Mouse (Mus musculus) embryonic fibroblast, embryonic 13.5 days (primary cell): ENCODE measurements around the gene Olfr763. TPM values are rescaled to one million over a fixed set of nuclear protein-coding genes. Genes with fewer than 3 reads are reported as not detected.
"Not testable (repeated sequence)": the region's sequence is repeated elsewhere in the genome, so short reads cannot be mapped to it uniquely, and the experiment has no call there.

Experiments used
- H3K27ac ChIP-seq: 2 replicates; pipeline ENCODE4 v1.5.1; 2012; ENCODE audit warnings: low read length, control low read depth, inconsistent platforms; ENCODE audit not compliant: insufficient read depth
- H3K4me1 ChIP-seq: 2 replicates; pipeline ENCODE4 v1.6.1; 2011; ENCODE audit warnings: low read length; ENCODE audit not compliant: control insufficient read depth, insufficient read depth
- H3K4me3 ChIP-seq: 2 replicates; pipeline ENCODE4 v1.5.1; 2011; ENCODE audit warnings: mild to moderate bottlenecking, control low read depth, low read length; ENCODE audit not compliant: insufficient read depth
- CTCF ChIP-seq: IDR thresholded peaks from 2 replicates; pipeline ENCODE4 v1.5.1; 2011; ENCODE audit warnings: mild to moderate bottlenecking, control low read depth, low read length, moderate library complexity, borderline replicate concordance; ENCODE audit not compliant: insufficient read depth
- POLR2A ChIP-seq: IDR thresholded peaks from 2 replicates; pipeline ENCODE4 v1.6.1; 2011; ENCODE audit warnings: low read depth, mild to moderate bottlenecking, control low read depth, low read length, moderate library complexity
- polyA plus RNA-seq: library from polyadenylated mRNA; stranded (reverse); fragments of >200 nt; gene quantifications from 2 replicates; pipeline ENCODE4 v1.2.4, GENCODE M21; 2011; ENCODE audit warnings: low read depth; ENCODE audit not compliant: missing spikeins, insufficient read length

The Olfr763 gene
- not detected in 2 replicates for polyA plus RNA-seq

- no peaks in the 10 kb centered on the region for H3K4me1 ChIP-seq
- H3K4me3 ChIP-seq, result no peak within 1 kb of the TSS
- H3K27ac ChIP-seq, result no peak within 1 kb of the TSS
- TF ChIP-seq POLR2A (no peak), CTCF (no peak)
Observed at GRCm38 (mm10) chr10:129010288-129010841, at the start of gene Olfr763. Olfr763 (plus strand) TSS chr10:129010791.

- Histone ChIP-seq H3K4me3 (no peak overlapping the region), H3K27ac (no peak overlapping the region), H3K4me1 (peaks cover 11% of the 10 kb centered on the region)
- TF ChIP-seq CTCF (no peak), POLR2A (no peak)
Observed at GRCm38 (mm10) chr10:128964961-128965360, 45.6 kb upstream of the Olfr763 start.

GRCm38 (mm10) chr10:128965871-128966270 lies 44.7 kb upstream of the Olfr763 start:
- peaks cover 11% of the 10 kb centered on the region for H3K4me1 ChIP-seq
- TF ChIP-seq CTCF, result no peak
- no peak for TF ChIP-seq POLR2A
- no peak overlapping the region for H3K4me3 ChIP-seq
- H3K27ac ChIP-seq, result no peak overlapping the region

DNA sequence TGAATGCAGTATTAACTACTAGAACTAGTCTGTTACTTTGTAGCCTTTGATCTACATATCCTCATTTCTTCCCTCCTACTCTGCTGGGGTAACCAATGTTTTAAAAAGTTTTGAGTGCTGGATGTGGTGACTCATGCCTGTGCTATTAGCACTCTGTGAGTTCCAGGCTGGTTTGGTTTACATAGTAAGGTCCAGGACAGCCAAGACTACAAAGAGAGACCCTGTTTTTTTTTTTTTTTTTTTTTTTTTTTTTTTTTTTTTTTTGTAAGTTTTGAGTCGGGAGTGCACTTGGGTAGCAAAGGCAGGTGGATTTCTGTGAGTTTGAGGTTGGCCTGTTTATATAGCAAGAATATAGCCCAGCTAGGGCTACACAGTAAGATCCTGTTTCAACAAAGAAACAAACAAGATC lies 42.2 kb upstream of the Olfr763 start:
- H3K4me1 ChIP-seq, result peaks cover 11% of the 10 kb centered on the region
- no peak overlapping the region for H3K27ac ChIP-seq
- TF ChIP-seq POLR2A, result no peak
- no peak for TF ChIP-seq CTCF
- no peak overlapping the region for H3K4me3 ChIP-seq

DNA sequence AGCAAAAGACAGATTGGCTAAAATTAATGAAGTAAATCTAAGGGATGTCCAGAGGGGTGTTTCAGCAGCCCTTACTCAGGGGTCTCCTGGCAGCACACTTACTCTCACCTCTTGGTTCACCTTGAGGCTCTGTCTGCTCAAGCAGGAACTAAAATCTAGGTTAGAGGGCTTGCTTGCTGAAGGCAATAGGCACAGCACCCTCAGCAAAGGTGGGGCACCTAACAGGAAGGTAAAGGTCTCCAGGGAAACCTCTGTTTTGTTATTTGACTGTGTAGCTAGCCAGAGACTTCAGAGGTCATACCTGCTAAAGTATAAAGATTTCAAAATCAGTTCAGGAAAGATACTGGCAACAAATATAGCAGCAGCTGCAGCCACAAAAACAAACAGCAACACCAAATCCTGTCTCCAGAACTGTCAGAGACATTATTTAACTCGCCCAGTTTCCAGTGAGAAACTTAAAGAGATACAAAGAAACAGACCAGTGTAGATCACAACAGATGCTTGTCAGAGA lies 39.8 kb upstream of the Olfr763 start:
- TF ChIP-seq CTCF, result no peak
- no peak for TF ChIP-seq POLR2A
- peaks cover 11% of the 10 kb centered on the region for H3K4me1 ChIP-seq
- H3K4me3 ChIP-seq, result no peak overlapping the region
- H3K27ac ChIP-seq, result no peak overlapping the region

- TF ChIP-seq CTCF, result no peak
- TF ChIP-seq POLR2A, result no peak
- Histone ChIP-seq H3K4me3 (no peak overlapping the region), H3K4me1 (peaks cover 8% of the 10 kb centered on the region), H3K27ac (no peak overlapping the region)
Observed at GRCm38 (mm10) chr10:128972841-128973240, 37.8 kb upstream of the Olfr763 start.

DNA sequence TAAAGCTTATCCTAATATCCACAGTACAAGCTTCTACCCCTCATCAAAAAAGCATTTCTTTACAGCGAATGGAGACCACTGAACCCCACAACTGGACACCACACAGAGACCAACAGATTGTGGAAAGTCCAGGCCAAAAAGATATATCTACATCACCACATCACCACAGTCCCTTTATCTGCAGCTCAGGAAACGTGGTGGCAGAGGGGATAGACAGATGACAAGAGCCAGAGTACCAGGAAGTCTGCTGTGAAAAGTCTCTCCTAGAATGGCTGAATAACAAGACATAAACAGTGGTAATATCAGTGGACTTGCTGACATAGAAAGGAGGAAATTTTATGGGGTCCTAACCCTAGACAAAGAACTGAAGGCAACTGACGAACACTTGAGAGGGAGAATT lies 34.2 kb upstream of the Olfr763 start:
- no peak for TF ChIP-seq POLR2A
- no peak for TF ChIP-seq CTCF
- H3K27ac ChIP-seq, result no peak overlapping the region
- H3K4me1 ChIP-seq, result no peaks in the 10 kb centered on the region; the same call in 1 of the 2 replicates
- no peak overlapping the region for H3K4me3 ChIP-seq

DNA sequence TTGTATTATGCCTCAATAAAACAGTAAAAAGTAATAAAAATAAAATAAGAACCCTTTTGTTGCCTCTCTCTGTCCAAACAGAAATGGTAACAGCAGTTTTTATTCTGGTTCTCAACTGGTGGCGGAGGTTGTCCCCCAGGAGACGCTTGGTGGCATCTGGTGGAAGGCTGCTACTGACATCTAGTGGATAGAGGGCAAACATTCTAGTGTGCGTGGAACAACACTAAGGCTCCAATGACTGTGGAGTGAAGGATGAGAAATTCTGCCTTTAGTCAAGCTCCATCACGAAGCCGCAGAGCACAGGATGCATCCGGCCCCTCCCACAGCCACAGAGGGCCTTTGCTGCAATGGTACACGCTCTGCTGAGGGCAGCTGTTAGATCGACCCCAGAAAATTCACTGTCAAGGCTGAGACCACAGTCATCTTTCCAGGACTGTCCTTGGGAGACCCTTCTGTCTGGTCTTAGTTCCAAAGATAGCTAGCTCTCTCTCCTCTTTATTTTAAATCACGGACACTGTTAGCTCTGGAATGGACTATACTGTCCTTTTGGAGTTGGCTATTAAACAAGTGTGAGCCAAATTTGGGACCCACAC lies 33.0 kb upstream of the Olfr763 start:
- TF ChIP-seq CTCF (peak; percentile 75; the same call in 1 of the 2 replicates), POLR2A (no peak)
- Histone ChIP-seq H3K4me3 (no peak overlapping the region), H3K27ac (no peak overlapping the region), H3K4me1 (no peaks in the 10 kb centered on the region; the same call in 1 of the 2 replicates)

DNA sequence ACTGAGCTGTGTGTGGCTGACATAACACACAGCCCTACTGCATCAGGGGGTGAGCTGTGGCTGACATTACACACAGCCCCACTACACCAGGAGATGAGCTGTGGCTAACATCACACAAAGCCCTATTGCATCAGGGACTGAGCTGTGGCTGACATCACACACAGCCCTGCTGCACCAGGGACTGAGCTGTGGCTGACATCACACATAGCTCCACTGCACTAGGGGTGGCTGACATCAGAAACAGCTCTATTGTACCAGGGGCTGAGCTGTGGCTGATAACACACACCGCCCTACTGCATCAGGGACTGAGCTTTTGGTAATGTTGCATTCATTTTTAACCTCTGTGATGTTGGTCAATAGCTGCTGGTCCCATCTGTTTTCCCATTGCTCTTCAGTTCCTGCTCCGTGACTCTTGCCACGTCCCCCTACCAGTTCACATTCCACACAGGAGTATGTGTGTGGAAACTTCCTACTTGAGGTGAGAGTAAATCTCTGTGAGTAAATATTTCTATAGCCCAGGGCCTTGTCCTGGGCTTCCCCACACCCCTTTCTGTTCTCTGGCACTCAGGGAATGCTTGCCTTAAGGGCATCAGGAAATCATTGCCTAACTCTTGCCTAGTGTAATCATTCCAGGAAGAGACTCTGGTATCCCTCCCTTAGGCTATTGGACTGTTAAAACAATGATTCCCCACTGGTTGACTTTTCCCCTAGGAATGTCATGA lies 29.8 kb upstream of the Olfr763 start:
- Histone ChIP-seq H3K27ac (no peak overlapping the region), H3K4me3 (no peak overlapping the region), H3K4me1 (no peaks in the 10 kb centered on the region; the same call in 1 of the 2 replicates)
- no peak for TF ChIP-seq POLR2A
- TF ChIP-seq CTCF, result no peak

- H3K27ac ChIP-seq, H3K4me1 ChIP-seq: not testable (repeated sequence)
Observed at GRCm38 (mm10) chr10:128989131-128989530, 21.5 kb upstream of the Olfr763 start, which contains the start of gene Olfr9. Olfr9 (plus strand) TSS chr10:128989431.

DNA sequence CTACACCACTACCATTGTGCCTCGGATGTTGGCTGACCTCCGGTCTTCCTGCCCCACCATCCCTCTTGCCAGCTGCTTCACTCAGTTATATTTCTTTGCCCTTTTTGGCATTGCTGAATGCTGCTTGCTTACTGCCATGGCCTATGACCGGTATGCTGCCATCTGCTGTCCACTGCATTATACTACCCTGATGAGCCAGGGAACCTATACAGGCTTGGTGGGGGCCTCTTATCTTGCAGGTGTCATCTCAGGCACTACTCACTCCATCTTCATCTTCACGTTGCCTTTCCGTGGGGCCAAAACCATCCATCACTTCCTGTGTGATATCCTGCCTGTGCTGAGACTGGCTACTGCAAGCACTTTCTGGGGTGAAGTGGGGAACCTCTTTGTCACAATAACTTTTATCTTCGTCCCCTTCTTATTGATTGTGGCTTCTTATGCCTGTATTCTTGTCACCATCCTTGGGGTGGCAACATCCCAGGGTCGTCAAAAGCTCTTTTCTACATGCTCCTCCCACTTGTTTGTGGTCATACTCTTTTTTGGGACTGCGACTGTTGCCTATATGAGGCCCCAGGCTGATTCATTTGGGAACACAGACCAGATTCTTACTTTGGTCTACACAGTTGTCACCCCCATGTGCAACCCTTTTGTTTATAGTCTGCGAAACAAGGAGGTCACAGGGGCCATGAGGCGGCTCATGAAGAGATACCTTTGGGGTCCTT lies 20.3 kb upstream of the Olfr763 start:
- not testable (repeated sequence) for H3K4me3 ChIP-seq, H3K27ac ChIP-seq, H3K4me1 ChIP-seq

More at GRCm38 (mm10) chr10:128989131-128989530, 21.5 kb upstream of the Olfr763 start, which contains the start of gene Olfr9:
- not testable (repeated sequence) for H3K4me3 ChIP-seq
